Mouse (Mus musculus) liver, postnatal 0 days (tissue): ENCODE results near the gene Gde1.

Experiments
- CTCF ChIP-seq: sonication (generic); IDR thresholded peaks from 2 replicates; pipeline ENCODE4 v1.5.1; 2016; ENCODE audit warnings: antibody characterized with exemption, low read depth
- EP300 ChIP-seq: IDR thresholded peaks from 2 replicates; pipeline ENCODE4 v1.6.1; 2016; ENCODE audit warnings: antibody characterized with exemption, low read depth, mild to moderate bottlenecking

DNA sequence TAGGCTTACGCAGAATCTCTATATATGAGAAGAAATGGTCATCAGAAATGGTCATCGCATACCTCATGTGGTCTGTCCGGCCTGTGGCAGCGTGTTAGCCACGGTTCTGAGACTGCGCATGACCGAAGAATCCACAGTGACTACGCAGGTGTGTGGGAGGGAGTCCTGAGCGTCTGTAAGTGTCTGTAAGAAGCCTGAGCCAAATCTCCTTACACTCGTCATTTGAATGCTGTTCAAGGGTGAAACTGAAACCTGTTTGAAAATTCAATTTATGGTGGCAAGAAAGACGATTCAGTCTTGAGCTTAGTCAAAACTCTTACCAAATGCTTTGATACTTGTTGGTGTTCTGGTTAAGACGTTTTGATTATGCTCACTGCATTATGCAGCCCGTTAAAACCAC lies 27.6 kb upstream of the Gde1 start:
- TF ChIP-seq CTCF (no peak), EP300 (no peak)
